Mouse (Mus musculus) embryonic facial prominence, embryonic 11.5 days (tissue): ENCODE measurements around the gene Psmb6. TPM values are rescaled to one million over a fixed set of nuclear protein-coding genes. Genes with fewer than 3 reads are reported as not detected.
"Not testable (repeated sequence)": the region's sequence is repeated elsewhere in the genome, so short reads cannot be mapped to it uniquely, and the experiment has no call there.

Experiments
- ATAC-seq: fragments of 200-750 bp; cut with Nextera tagmentation; replicated peaks from 2 replicates; pipeline ENCODE4 v1.8.0; 2017; ENCODE audit warnings: low read depth; ENCODE audit not compliant: insufficient number of reproducible peaks, low FRiP score, low TSS enrichment
- DNase-seq: peaks from one replicate; pipeline ENCODE4 v3.0.0-alpha.2; 2015; ENCODE audit warnings: low spot score
- H3K27ac ChIP-seq: fragments of 300-500 bp; sonication (generic); replicated peaks from 2 replicates; pipeline ENCODE4 v1.5.1; 2014; ENCODE audit warnings: mild to moderate bottlenecking, low read depth, low read length, control low read depth
- H3K27me3 ChIP-seq: fragments of 300-500 bp; sonication (generic); 2 replicates; pipeline ENCODE4 v1.6.1; 2014; ENCODE audit warnings: mild to moderate bottlenecking, low read length, moderate library complexity, mixed read lengths; ENCODE audit not compliant: control insufficient read depth, insufficient read depth
- H3K36me3 ChIP-seq: fragments of 300-500 bp; sonication (generic); replicated peaks from 2 replicates; pipeline ENCODE4 v1.6.1; 2014; ENCODE audit warnings: low read depth, mild to moderate bottlenecking, low read length, moderate library complexity, mixed read lengths; ENCODE audit not compliant: control insufficient read depth, insufficient read depth
- H3K4me1 ChIP-seq: fragments of 300-500 bp; sonication (generic); 2 replicates; pipeline ENCODE4 v1.6.1; 2014; ENCODE audit warnings: low read length, mixed read lengths; ENCODE audit not compliant: control insufficient read depth, insufficient read depth
- H3K4me2 ChIP-seq: fragments of 300-500 bp; sonication (generic); 2 replicates; pipeline ENCODE4 v1.6.1; 2014; ENCODE audit warnings: low read depth, mild to moderate bottlenecking, control low read depth, low read length, moderate library complexity
- H3K4me3 ChIP-seq: fragments of 300-500 bp; sonication (generic); 2 replicates; pipeline ENCODE4 v1.5.1; 2014; ENCODE audit warnings: low read depth, low read length, control low read depth
- H3K9ac ChIP-seq: fragments of 300-500 bp; sonication (generic); replicated peaks from 2 replicates; pipeline ENCODE4 v1.6.1; 2014; ENCODE audit warnings: mild to moderate bottlenecking, control low read depth, low read length
- H3K9me3 ChIP-seq: fragments of 300-500 bp; sonication (generic); replicated peaks from 2 replicates; pipeline ENCODE4 v1.6.1; 2016; ENCODE audit warnings: mild to moderate bottlenecking, low read length, inconsistent platforms, mixed read lengths; ENCODE audit not compliant: control insufficient read depth
- WGBS: fragments of 180-500 bp; shearing (Covaris S2); extraction: QIAGEN DNeasy Blood & Tissue Kit; methylation state at CpG from one replicate; pipeline ENCODE4 v1.1.7; 2014; 5-methylcytosine and 5-hydroxymethylcytosine counted together
- polyA plus RNA-seq: library from polyadenylated mRNA; unstranded; fragments of >200 nt; fragmentation: Nextera tagmentation; extraction: Ambion mirVana; gene quantifications from 2 replicates; pipeline ENCODE4 v1.2.1, GENCODE M21; 2014

Gene Psmb6
- polyA plus RNA-seq, 1 experiment from 2014 or later, result 827 TPM

- Histone ChIP-seq H3K9ac (no peak overlapping the region), H3K36me3 (no peaks in the 10 kb centered on the region), H3K4me2 (no peak overlapping the region), H3K27ac (no peak overlapping the region), H3K4me1 (0 out of 2 replicates have a peak, but pooled peaks cover 2% of the 10 kb centered on the region), H3K27me3 (no peaks in the 10 kb centered on the region), H3K4me3 (no peak overlapping the region), H3K9me3 (no peaks in the 10 kb centered on the region)
- ATAC-seq (no peak), DNase-seq (no peak)
- 57% methylated on average over 11 of the region's 11 CpGs for WGBS
These were observed 11.6 kb upstream of the Psmb6 start for GRCm38 (mm10) chr11:70513520-70513919.

- H3K4me2 ChIP-seq, result no peak within 1 kb of the TSS
- no peak within 1 kb of the TSS for H3K9ac ChIP-seq
- no peak for ATAC-seq
- H3K4me1 ChIP-seq, result 0 out of 2 replicates have a peak, but pooled peaks cover 2% of the 10 kb centered on the region
- no peak within 1 kb of the TSS for H3K4me3 ChIP-seq
- no peak for DNase-seq
- WGBS, result 86% methylated on average over 7 of the region's 7 CpGs
- H3K36me3 ChIP-seq, result no peaks in the 10 kb centered on the region
- no peak within 1 kb of the TSS for H3K27ac ChIP-seq
- H3K9me3 ChIP-seq, result no peaks in the 10 kb centered on the region
- H3K27me3 ChIP-seq, result no peaks in the 10 kb centered on the region
These were observed 10.9 kb upstream of the Psmb6 start, which contains the start of gene Vmo1 for GRCm38 (mm10) chr11:70514288-70514687. Gene Vmo1, minus strand, starts transcription at chr11:70514616.

GRCm38 (mm10) chr11:70516352-70516751 lies 8.8 kb upstream of the Psmb6 start:
- peak; percentile 77 for DNase-seq

GRCm38 (mm10) chr11:70518436-70518835 lies 6.7 kb upstream of the Psmb6 start:
- DNase-seq (no peak), ATAC-seq (no peak)
- no peak overlapping the region for H3K9ac ChIP-seq
- no peak overlapping the region for H3K27ac ChIP-seq
- H3K4me2 ChIP-seq, result no peak overlapping the region
- no peaks in the 10 kb centered on the region for H3K9me3 ChIP-seq
- no peaks in the 10 kb centered on the region for H3K27me3 ChIP-seq
- no peak overlapping the region for H3K4me3 ChIP-seq
- WGBS, result 58% methylated on average over 1 of the region's 1 CpGs
- no peaks in the 10 kb centered on the region for H3K4me1 ChIP-seq
- no peaks in the 10 kb centered on the region for H3K36me3 ChIP-seq

More at GRCm38 (mm10) chr11:70516352-70516751, 8.8 kb upstream of the Psmb6 start:
- Histone ChIP-seq H3K4me1 (no peaks in the 10 kb centered on the region), H3K36me3 (no peaks in the 10 kb centered on the region), H3K9me3 (no peaks in the 10 kb centered on the region), H3K9ac (no peak overlapping the region), H3K4me3 (no peak overlapping the region), H3K4me2 (no peak overlapping the region), H3K27me3 (no peaks in the 10 kb centered on the region), H3K27ac (no peak overlapping the region)
- ATAC-seq, result no peak
- WGBS, result 30% methylated on average over 2 of the region's 2 CpGs

GRCm38 (mm10) chr11:70518923-70519322 lies 6.2 kb upstream of the Psmb6 start, which contains the start of gene Gltpd2:
Gene Gltpd2, plus strand, starts transcription at chr11:70519196.
- H3K4me3 ChIP-seq, result peak within 1 kb of the TSS; percentile 5
- ATAC-seq, result no peak
- H3K9me3 ChIP-seq, result no peaks in the 10 kb centered on the region
- 79% methylated on average over 10 of the region's 10 CpGs for WGBS
- peak within 1 kb of the TSS; percentile 24 for H3K4me2 ChIP-seq
- no peaks in the 10 kb centered on the region for H3K4me1 ChIP-seq
- no peaks in the 10 kb centered on the region for H3K36me3 ChIP-seq
- no peak for DNase-seq
- no peaks in the 10 kb centered on the region for H3K27me3 ChIP-seq
- no peak within 1 kb of the TSS for H3K27ac ChIP-seq
- peak within 1 kb of the TSS; percentile 43 for H3K9ac ChIP-seq

GRCm38 (mm10) chr11:70520178-70520769 lies 4.9 kb upstream of the Psmb6 start:
- 14% methylated on average over 41 of the region's 41 CpGs for WGBS
- no peak; the same call in 1 of the 2 replicates for ATAC-seq
- no peaks in the 10 kb centered on the region for H3K9me3 ChIP-seq
- H3K36me3 ChIP-seq, result no peaks in the 10 kb centered on the region
- H3K9ac ChIP-seq, result peak overlapping the region; percentile 43
- H3K27me3 ChIP-seq, result no peaks in the 10 kb centered on the region
- DNase-seq, result peak; percentile 40
- no peaks in the 10 kb centered on the region for H3K4me1 ChIP-seq
- H3K27ac ChIP-seq, result no peak overlapping the region
- H3K4me3 ChIP-seq, result peak overlapping the region; percentile 5
- peak overlapping the region; percentile 24 for H3K4me2 ChIP-seq

GRCm38 (mm10) chr11:70523306-70523989 lies 1.7 kb upstream of the Psmb6 start:
- ATAC-seq, H3K9me3 ChIP-seq, H3K4me2 ChIP-seq, H3K27ac ChIP-seq, H3K4me3 ChIP-seq, H3K36me3 ChIP-seq, DNase-seq, H3K9ac ChIP-seq, H3K4me1 ChIP-seq, H3K27me3 ChIP-seq: not testable (repeated sequence)
- WGBS, result 83% methylated on average over 8 of the region's 8 CpGs

GRCm38 (mm10) chr11:70524782-70525181 lies 385 bp upstream of the Psmb6 start:
- Histone ChIP-seq H3K4me1 (no peaks in the 10 kb centered on the region), H3K4me2 (peak overlapping the region; percentile 23), H3K9me3 (no peaks in the 10 kb centered on the region), H3K27me3 (no peaks in the 10 kb centered on the region), H3K27ac (no peak overlapping the region), H3K4me3 (peak overlapping the region; percentile 79), H3K9ac (no peak overlapping the region), H3K36me3 (no peaks in the 10 kb centered on the region; the same call in none of the 2 replicates)
- DNase-seq (no peak), ATAC-seq (peak; percentile 17)
- WGBS, result 7% methylated on average over 8 of the region's 8 CpGs
